Mouse (Mus musculus) C2C12 (cell line): ENCODE data around the gene Pear1.

ENCODE experiments used
- CEBPB ChIP-seq: IDR thresholded peaks from one replicate; pipeline ENCODE4 v1.6.1; 2011; ENCODE audit warnings: low read depth, mild to moderate bottlenecking, control low read depth, moderate library complexity
- CTCF ChIP-seq: IDR thresholded peaks from one replicate; pipeline ENCODE4 v1.5.1; 2011; ENCODE audit not compliant: control insufficient read depth, insufficient read depth, insufficient read length
- MYOG ChIP-seq: IDR thresholded peaks from one replicate; pipeline ENCODE4 v1.6.1; 2011; ENCODE audit not compliant: control insufficient read depth, insufficient read length; ENCODE audit errors: extremely low read depth

GRCm38 (mm10) chr3:87855936-87856335 lies 31.8 kb upstream of the Pear1 start:
- TF ChIP-seq CTCF (no peak), MYOG (no peak), CEBPB (no peak)
